Mouse (Mus musculus) heart, postnatal 0 days (tissue): ENCODE data around the gene C87436. TPM values are rescaled to one million over a fixed set of nuclear protein-coding genes. Genes with fewer than 3 reads are reported as not detected.
A peak's percentile ranks its signal among the peaks of the same experiment; 100 is the strongest.

Experiments
- ATAC-seq: fragments of 200-750 bp; cut with Nextera tagmentation; 2 replicates; pipeline ENCODE4 v1.8.0; 2017; ENCODE audit warnings: low read depth, moderate number of reproducible peaks, moderate library complexity; ENCODE audit not compliant: insufficient read depth
- DNase-seq: peaks from one replicate; pipeline ENCODE4 v3.0.0-alpha.2; 2016; ENCODE audit warnings: low spot score
- H3K27ac ChIP-seq: fragments of 300-500 bp; sonication (generic); 2 replicates; pipeline ENCODE4 v1.5.1; 2014; ENCODE audit warnings: low read depth, mild to moderate bottlenecking
- H3K27me3 ChIP-seq: fragments of 300-500 bp; sonication (generic); 2 replicates; pipeline ENCODE4 v1.6.1; 2014; ENCODE audit warnings: low read length, mixed read lengths; ENCODE audit not compliant: control insufficient read depth, insufficient read depth
- H3K36me3 ChIP-seq: fragments of 300-500 bp; sonication (generic); replicated peaks from 2 replicates; pipeline ENCODE4 v1.6.1; 2014; ENCODE audit warnings: low read length, mixed read lengths; ENCODE audit not compliant: control insufficient read depth, insufficient read depth
- H3K4me1 ChIP-seq: fragments of 300-500 bp; sonication (generic); 2 replicates; pipeline ENCODE4 v1.6.1; 2014; ENCODE audit warnings: antibody characterized with exemption; ENCODE audit not compliant: control insufficient read depth, insufficient read depth
- H3K4me2 ChIP-seq: fragments of 300-500 bp; sonication (generic); 2 replicates; pipeline ENCODE4 v1.6.1; 2014; ENCODE audit warnings: low read depth, mild to moderate bottlenecking, low read length, moderate library complexity
- H3K4me3 ChIP-seq: fragments of 300-500 bp; sonication (generic); 2 replicates; pipeline ENCODE4 v1.5.1; 2014; ENCODE audit warnings: low read depth, low read length
- H3K9ac ChIP-seq: fragments of 300-500 bp; sonication (generic); replicated peaks from 2 replicates; pipeline ENCODE4 v1.6.1; 2014; ENCODE audit warnings: low read depth, low read length, mixed read lengths
- H3K9me3 ChIP-seq: fragments of 300-500 bp; sonication (generic); replicated peaks from 2 replicates; pipeline ENCODE4 v1.6.1; 2016; ENCODE audit warnings: low read length; ENCODE audit not compliant: control insufficient read depth
- CTCF ChIP-seq: IDR thresholded peaks from 2 replicates; pipeline ENCODE4 v1.5.1; 2016; ENCODE audit warnings: antibody characterized with exemption, control low read depth, low read depth
- EP300 ChIP-seq: IDR thresholded peaks from 2 replicates; pipeline ENCODE4 v1.6.1; 2016; ENCODE audit warnings: antibody characterized with exemption, low read depth
- WGBS: fragments of 180-500 bp; shearing (Covaris S2); extraction: QIAGEN DNeasy Blood & Tissue Kit; methylation state at CpG from one replicate; pipeline ENCODE4 v1.1.7; 2014; 5-methylcytosine and 5-hydroxymethylcytosine counted together
- polyA plus RNA-seq: library from polyadenylated mRNA; unstranded; fragments of >200 nt; fragmentation: Nextera tagmentation; extraction: Ambion mirVana; gene quantifications from 2 replicates; pipeline ENCODE4 v1.2.1, GENCODE M21; 2015
- total RNA-seq: library from RNA; depleted of rRNA; stranded (reverse); fragments of >200 nt; gene quantifications from 2 replicates; pipeline ENCODE4 v1.2.3, GENCODE M21; 2014; ENCODE audit warnings: low replicate concordance

C87436 gene
- total and polyA plus RNA-seq, 2 experiments from 2014 or later, result 9.9 to 16.4 TPM

DNA sequence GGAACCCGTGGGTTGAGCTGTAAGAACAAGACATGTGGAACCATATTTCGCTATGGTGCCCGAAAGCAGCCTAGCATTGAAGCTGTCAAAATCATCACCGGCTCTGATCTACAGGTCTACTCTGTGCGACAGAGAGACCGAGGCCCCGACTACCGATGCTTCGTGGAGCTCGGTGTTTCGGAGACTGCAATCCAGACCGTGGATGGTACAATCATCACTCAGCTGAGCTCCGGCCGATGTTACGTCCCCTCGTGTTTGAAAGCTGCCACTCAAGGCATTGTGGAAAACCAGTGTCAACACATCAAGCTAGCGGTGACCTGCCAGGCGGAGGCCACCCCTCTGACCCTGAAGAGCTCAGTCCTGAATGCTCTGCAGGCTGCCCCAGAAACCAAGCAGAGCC, 7.4 kb downstream of the C87436 start:
- ATAC-seq, result no peak
- no peaks in the 10 kb centered on the region for H3K9me3 ChIP-seq
- no peak overlapping the region for H3K4me2 ChIP-seq
- TF ChIP-seq CTCF (no peak), EP300 (no peak)
- H3K27ac ChIP-seq, result no peak overlapping the region
- WGBS, result 86% methylated on average over 18 of the region's 18 CpGs
- H3K9ac ChIP-seq, result no peak overlapping the region
- no peaks in the 10 kb centered on the region for H3K4me1 ChIP-seq
- peaks cover 52% of the 10 kb centered on the region for H3K36me3 ChIP-seq
- no peaks in the 10 kb centered on the region for H3K27me3 ChIP-seq
- no peak for DNase-seq
- no peak overlapping the region for H3K4me3 ChIP-seq

GRCm38 (mm10) chr6:86446927-86447568, 8.9 kb downstream of the C87436 start:
- H3K9me3 ChIP-seq, result no peaks in the 10 kb centered on the region
- no peak for DNase-seq
- H3K27me3 ChIP-seq, result no peaks in the 10 kb centered on the region
- TF ChIP-seq EP300 (no peak), CTCF (no peak)
- no peak overlapping the region for H3K27ac ChIP-seq
- no peak overlapping the region for H3K4me2 ChIP-seq
- 82% methylated on average over 1 of the region's 1 CpGs for WGBS
- peaks cover 60% of the 10 kb centered on the region for H3K36me3 ChIP-seq
- no peak overlapping the region for H3K4me3 ChIP-seq
- H3K4me1 ChIP-seq, result no peaks in the 10 kb centered on the region
- no peak for ATAC-seq
- no peak overlapping the region for H3K9ac ChIP-seq

- Histone ChIP-seq H3K4me3 (no peak overlapping the region), H3K27me3 (no peaks in the 10 kb centered on the region), H3K9me3 (no peaks in the 10 kb centered on the region), H3K4me1 (no peaks in the 10 kb centered on the region), H3K9ac (no peak overlapping the region), H3K27ac (no peak overlapping the region), H3K4me2 (no peak overlapping the region), H3K36me3 (peaks cover 69% of the 10 kb centered on the region)
- no peak for TF ChIP-seq EP300
- no peak for TF ChIP-seq CTCF
- ATAC-seq, result no peak
- WGBS, result 86% methylated on average over 3 of the region's 3 CpGs
- DNase-seq, result no peak
Observed at GRCm38 (mm10) chr6:86456727-86457126, 18.6 kb downstream of the C87436 start.

DNA sequence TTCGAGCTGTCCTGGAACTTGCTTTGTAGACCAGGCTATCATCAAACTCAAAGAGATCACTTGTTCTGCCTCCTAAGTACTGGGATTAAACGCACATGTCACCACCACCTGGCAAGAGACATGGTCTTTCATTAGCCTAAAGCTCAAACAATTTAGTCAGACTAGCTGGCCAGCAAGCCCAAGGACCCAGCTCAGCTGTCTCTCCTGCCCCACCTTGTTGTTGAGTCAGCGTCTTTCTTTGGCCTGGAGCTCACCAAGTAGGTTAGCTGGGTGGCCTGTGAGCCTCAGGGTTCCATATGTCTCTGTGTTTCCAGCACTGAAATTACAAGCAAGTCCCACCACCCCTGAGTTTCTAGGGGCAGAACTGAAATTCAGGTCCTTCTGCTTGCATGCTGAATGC, 24.9 kb downstream of the C87436 start:
- H3K36me3 ChIP-seq, result peaks cover 61% of the 10 kb centered on the region
- H3K4me2 ChIP-seq, result no peak overlapping the region
- ATAC-seq (no peak), DNase-seq (no peak)
- no peaks in the 10 kb centered on the region for H3K27me3 ChIP-seq
- H3K9me3 ChIP-seq, result no peaks in the 10 kb centered on the region
- no peak for TF ChIP-seq EP300
- no peak for TF ChIP-seq CTCF
- H3K27ac ChIP-seq, result no peak overlapping the region
- no peak overlapping the region for H3K9ac ChIP-seq
- no peaks in the 10 kb centered on the region for H3K4me1 ChIP-seq
- H3K4me3 ChIP-seq, result no peak overlapping the region
- WGBS, result 84% methylated on average over 3 of the region's 3 CpGs

DNA sequence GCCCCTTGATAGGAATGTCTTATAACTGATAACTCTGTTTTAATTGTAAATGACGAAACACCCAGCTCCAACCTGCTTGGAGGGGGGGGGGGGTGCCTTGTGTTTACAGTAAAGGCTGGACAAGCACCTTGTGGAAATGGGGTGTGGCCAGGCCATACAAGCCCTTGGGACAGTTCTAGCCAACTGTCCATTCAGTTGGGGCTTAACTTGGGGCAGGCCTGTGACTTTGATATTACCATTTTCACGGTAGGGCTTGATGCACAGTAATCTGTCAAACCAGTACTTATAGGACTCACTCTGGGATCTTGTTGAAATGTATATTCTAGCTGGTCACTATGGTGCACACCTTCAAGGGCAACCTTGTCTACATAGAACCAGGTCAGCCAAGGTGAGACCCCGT, 33.1 kb downstream of the C87436 start:
- H3K4me1 ChIP-seq, result peaks cover 41% of the 10 kb centered on the region
- H3K27me3 ChIP-seq, result no peaks in the 10 kb centered on the region
- peak overlapping the region; percentile 63; the same call in 1 of the 2 replicates for H3K4me2 ChIP-seq
- 85% methylated on average over 3 of the region's 3 CpGs for WGBS
- TF ChIP-seq EP300 (no peak), CTCF (no peak)
- ATAC-seq (no peak), DNase-seq (no peak)
- peak overlapping the region; percentile 57; the same call in 1 of the 2 replicates for H3K9ac ChIP-seq
- peak overlapping the region; percentile 93 for H3K27ac ChIP-seq
- no peak overlapping the region for H3K4me3 ChIP-seq
- H3K9me3 ChIP-seq, result no peaks in the 10 kb centered on the region
- peaks cover 25% of the 10 kb centered on the region for H3K36me3 ChIP-seq

- Histone ChIP-seq H3K4me1 (peaks cover 45% of the 10 kb centered on the region), H3K4me3 (peak overlapping the region; percentile 54), H3K27me3 (no peaks in the 10 kb centered on the region), H3K36me3 (peaks cover 22% of the 10 kb centered on the region), H3K9me3 (no peaks in the 10 kb centered on the region), H3K27ac (peak overlapping the region; percentile 93), H3K9ac (peak overlapping the region; percentile 57), H3K4me2 (peak overlapping the region; percentile 63)
- TF ChIP-seq CTCF (no peak), EP300 (no peak)
- ATAC-seq, result peak; percentile 9
- 15% methylated on average over 9 of the region's 9 CpGs for WGBS
- peak; percentile 55 for DNase-seq
Observed at GRCm38 (mm10) chr6:86471760-86472099, 33.6 kb downstream of the C87436 start.
